Mouse (Mus musculus) right cerebral cortex, postnatal 14 days (tissue): ENCODE measurements around the gene Rexo5.

Experiments
- DNase-seq: peaks from one replicate; pipeline ENCODE4 v3.0.0; 2022

Gene Rexo5

DNA sequence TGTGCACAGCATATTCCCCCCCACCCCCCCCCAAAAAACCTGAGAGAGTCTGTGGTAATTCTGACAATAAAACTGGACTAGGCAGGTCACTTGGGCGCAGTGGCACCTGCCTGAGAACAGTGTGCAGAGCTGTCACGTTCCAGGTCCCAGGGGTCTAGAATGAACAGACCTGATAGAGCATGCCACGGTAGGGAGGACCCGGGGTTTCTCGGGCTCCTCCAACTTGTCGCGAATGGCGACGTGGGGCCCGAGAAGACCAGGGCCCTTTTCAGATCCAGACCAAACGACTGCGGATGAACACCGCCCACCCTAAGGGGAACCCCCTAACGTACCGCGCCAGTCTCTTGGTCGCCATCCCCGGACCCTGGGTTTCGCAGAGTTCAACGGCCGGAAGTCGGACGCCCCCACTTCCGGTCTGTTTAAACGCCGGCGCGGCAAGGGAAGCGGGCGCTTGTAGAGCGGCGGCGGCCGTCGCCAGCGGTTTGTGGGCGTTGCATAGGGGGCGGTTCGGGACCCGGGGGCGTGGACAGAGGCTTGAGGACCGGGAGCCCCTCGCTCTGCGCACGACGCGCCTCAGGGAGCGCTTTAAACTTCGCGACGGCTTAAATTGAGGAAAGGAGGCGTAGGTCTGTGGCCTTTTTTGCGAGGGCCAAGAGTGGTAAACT, at the start of gene Rexo5, which contains the start of gene Eri2:
TSS of gene Rexo5 (plus strand) at position 421 of the 665 bp plus-strand sequence.
TSS of gene Eri2 (minus strand) at position 473 of the 665 bp plus-strand sequence.
- DNase-seq: peak; percentile 78

DNA sequence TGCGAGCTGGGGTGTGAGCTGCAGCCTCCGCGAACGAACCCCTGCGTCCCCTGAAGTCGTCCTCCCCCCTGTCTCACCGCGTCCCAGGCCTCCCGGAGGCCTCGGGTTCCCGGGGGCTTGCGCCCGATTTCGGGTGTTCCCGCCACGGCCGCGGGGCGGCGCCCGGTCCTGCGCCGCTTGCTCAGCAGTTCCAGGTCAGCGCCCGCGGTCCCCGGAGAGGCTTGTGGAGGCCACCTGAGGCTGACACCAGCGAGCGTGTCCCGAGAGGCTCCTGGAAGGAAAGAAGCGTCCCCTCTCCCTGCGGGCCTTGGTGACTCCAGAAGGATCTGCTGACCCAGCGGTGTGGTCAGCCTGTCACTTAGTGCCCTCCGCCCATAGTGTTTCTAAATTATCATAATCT, 49.5 kb upstream of the Rexo5 start:
- peak; percentile 5 for DNase-seq

DNA sequence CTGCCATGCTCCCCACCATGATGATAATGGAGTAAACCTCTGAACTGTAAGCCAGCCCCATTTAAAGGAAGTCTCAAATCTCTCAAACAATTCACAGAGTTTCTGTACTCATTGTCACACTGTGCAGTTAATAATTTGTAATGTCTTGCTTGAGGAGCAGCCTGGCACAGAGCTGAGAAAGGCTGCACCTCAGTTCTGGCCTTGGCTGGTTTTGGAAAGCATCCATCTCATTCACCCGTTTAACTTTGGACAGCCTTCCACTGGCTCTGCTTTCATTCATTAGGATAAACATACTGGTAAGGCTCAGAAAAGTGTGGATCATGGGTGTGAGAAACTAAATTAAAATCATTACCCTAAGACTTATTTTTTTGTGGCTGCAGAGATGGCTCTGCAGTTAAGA, 47.9 kb upstream of the Rexo5 start:
- DNase-seq: no peak

DNA sequence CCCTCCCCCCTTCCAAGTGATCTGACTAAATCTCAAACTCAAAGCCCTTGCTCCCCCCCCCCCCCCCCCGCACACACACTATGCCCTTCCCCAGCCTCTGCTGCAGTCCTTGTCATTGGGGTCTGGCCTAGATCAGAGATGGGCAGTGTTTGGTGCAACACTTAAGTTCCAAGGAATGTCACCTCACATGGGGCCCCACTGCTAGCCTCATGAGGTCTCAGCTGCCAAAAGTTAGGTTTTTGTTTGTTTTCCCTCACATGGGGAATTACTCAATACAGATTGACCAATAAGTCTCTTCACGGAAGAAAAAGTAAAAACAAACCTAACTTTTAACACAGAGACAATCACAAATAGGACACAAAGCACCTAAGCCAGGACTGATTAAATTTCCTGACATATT, 45.0 kb upstream of the Rexo5 start:
- DNase-seq: no peak

DNA sequence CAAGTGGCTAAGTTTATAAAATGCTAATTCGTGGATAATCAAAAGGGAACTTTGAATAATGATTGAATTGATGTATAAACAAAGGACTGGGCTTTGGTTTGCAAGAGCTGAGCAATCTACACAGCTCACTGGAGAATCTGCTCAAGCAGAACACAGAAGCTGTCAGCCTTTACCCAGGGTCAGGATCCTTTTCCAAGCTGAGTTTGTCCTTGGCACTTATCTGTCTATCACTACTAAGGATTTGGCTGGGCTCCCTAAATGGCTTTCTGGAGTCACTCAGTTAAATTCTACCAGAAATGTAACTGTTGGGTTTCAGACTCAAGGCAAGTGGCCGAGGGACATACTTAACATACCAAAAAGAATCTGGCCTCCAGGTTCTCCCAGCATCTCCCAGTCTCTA, 43.9 kb upstream of the Rexo5 start:
- DNase-seq: no peak

DNA sequence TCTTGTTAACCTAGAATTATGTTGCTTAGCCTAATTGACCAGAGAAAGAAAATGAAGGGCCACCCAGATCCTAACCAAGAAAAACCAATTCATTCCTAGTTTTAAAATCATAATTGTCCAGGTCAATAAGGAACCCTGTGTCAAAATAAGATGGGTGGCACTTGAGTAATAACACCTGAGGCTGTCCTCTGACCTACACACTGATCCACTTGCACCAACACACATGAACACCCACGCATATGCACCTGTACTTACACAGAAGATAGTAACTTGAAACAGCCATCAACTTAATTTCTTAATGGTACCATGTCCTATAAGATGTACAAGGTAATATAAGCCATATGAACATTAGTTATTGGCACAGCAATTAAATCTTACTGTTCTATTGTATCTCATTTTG, 40.1 kb upstream of the Rexo5 start:
- no peak for DNase-seq

DNA sequence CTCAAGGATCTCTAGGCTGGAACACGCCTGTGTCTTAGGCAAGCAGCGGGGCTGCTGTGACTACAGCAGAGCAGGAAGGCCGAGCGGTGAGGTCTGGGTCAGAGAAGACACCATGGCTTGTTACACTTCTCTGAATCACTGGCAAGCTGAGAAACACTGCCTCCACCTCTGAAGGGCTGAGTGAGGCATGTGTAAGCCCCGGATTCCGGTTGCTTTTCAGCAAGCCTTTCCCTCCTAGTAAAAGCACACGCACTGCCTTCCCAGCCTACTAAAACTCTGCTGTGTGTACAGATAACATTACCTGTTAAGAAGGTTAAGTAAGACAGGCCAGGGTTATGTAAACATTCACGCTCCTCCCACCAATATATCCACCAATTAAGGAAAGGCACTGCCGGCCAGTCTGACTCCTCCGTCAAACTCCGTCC, 33.3 kb upstream of the Rexo5 start, which contains the start of gene Acsm3:
TSS of gene Acsm3 (plus strand) at position 397 of the 425 bp plus-strand sequence.
- no peak for DNase-seq

DNA sequence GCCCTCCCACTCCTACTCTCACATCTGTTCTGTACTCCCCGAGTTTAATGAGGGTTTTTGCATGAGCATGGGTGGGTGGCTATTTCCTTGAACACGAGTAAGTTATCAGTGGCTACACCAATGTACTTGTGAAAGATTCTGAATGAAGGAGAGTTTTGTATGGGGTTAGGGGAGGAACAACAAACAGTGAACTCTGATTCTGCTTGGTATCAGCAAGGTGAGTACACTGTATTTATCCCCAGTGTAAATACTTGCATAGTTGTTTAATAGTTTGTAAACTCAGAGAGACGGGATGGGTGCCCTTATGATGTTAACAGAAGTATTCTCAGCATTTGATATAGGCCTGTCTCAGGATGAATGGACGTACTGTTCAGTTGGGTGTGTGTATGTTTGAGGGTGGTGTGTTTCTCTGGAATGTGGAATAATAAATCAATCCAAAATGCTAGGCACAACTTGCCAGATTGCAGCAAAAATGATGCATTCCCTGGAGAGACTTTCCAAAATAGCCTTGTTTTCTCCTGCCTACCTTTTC, 31.6 kb upstream of the Rexo5 start:
- DNase-seq: no peak

DNA sequence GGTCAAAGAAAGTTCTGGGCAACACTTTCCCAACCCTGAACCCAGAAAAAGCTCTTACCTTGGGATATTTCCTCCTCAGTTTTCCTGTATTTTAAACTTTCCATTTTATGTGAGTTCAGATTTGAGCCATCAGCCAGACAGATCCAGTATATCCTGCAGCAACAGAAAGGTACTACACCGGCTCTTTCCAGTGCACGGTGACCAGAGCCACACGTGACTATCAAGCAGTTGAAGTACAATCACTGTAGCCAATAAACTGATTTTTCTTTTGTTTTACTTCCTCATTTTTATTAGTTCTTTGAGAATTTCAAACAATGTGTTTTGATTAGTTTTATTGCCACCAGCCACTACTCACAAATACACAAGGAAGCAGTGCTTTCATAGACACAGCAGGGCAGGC, 29.4 kb upstream of the Rexo5 start:
- DNase-seq: no peak

DNA sequence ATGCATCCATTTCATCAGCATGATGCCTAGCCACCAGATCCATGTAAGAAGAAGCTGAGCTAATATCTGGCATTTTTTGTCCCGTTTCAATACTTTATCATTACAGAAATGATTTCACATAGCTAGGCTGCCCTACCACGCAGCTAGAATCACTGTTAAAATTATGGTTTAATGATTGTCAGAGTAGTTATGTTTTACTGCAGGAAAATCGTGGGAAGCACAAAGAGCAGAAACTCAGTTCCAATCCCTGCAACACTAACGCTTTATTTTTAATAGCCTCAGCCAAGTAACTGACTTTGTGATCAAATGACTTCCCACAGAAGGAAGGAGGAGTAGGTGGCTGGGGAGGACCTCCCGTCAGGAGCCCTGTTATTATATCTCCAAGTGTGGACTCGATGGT, 26.8 kb upstream of the Rexo5 start:
- DNase-seq: no peak

DNA sequence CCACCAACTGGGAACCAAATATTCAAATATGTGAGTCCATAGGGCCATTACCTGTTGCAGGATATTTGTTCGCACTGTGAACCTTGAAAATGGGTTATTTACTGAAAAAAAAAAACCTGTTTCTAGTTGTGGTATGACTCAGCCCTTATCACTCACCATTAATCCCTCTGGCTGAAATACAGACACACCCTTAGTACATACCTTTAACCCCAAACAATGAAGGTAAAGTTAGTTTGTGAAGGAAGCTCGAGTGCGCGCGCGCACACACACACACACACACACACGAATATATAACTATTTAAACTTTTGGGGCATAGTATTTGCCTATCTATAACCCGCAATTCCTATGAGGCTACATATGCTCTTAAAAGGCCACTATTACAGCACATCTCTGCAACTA, 23.9 kb upstream of the Rexo5 start:
- no peak for DNase-seq

DNA sequence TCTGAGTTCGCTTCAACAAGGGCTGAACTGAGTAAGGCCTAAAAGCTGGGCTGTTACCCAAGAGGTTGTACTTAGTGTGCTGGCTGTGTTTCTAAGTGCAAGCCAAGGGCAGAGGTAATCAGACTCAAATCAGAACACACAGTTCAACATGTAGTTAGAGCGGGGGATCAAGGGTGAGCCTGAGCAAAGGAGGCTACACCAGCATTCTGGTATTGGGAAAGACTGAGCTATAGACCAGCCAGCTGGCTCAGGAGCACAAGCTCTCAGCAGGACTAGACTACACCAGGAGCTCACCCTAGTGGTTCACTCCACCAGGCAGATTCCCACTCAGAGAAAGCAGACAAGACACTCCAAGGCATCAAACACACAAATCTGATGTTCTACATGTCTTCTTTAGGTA, 10.4 kb upstream of the Rexo5 start:
- DNase-seq: no peak

DNA sequence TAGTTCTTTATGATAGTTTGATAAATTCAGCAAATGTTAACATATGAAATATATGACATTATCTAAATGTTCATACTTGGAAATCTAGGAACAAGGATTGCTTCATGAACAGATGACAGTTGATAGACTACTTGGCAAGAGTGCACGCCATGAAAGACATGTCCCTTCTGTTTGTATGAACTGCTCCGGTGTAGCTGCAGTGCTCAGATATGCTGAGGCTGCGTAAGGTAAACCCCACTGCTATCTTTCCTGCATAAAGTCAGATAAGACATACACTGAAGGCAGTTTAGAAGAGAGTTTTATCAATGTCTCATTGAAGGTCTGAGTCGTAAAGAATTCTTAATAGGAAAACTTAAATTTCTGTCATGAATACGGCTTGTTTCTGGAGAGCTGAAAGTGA, 8.9 kb upstream of the Rexo5 start:
- DNase-seq: no peak

DNA sequence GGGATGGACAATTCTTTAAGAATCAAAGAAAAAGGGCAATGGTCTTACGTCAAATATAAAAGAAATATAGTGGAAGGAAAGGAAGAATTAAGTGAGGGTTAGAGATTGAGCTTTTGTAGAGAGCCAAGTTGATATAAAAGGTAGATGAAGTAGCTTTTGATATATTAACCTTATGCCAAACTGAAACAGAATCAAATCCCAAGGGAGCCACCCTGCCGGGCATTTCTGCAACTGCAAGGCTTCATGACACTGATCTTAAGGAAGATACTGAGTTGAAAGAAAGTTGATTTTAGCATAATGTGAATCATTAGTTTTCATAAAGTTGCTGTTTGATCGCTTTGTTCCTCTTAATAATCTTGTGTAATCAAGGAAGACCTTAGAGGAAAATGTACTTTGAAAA, 4.8 kb upstream of the Rexo5 start:
- no peak for DNase-seq

DNA sequence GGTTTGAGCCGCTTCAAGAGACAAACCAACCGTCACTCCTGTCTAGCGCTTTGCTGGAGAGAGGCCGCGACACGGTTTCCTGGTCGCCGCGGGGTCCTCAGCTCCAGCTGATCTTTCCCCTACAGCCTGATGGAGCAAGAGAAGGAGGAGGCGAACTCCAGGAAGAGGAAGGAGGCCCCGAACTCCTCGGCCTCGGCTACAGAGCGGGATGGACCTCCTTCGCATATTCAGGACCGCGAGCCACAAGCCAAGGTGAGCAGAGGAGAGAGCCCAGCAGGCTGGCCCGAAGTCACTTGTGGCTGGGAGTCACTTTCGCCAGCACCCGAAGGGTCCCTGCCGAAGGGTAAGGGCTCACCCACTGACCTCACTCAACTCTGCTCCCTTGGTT, 439 bp downstream of the Rexo5 start:
- DNase-seq: peak; percentile 3

DNA sequence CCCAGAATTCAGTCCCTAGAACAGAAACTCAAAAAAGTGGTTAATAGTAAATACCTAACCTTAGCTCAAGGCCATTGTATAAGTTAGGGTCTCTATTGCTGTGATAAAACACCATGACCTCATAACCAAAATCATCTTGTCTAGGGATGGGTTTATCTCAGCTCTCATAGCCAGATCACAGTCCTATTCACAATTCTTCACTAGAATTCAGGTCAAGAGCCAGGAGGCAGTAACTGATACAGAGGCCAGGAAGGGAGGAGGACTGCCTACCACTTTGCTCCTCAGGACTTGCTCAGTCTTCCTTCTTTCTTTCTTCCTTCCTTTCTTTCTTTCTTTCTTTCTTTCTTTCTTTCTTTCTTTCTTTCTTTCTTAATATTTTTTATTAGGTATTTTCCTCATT, 1.5 kb downstream of the Rexo5 start:
- DNase-seq: no peak

DNA sequence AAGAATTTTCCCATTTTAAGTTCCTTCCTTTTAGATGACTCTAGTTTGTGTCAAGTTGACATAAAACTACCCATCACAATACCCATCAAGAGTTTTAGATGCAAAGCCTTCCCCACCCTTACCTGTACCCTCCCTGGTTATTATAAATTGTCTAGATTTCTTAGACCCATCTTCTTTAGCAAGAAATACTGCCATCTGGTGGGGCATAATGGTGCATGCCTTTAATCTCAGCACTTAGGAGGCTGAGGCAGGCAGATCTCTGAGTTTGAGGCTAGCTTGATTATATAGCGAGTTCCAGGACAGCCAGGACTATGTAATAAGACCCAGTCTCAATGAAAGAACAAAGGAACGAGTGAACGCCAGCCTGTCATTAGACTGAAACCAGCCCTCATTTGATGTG, 6.7 kb downstream of the Rexo5 start:
- no peak for DNase-seq

DNA sequence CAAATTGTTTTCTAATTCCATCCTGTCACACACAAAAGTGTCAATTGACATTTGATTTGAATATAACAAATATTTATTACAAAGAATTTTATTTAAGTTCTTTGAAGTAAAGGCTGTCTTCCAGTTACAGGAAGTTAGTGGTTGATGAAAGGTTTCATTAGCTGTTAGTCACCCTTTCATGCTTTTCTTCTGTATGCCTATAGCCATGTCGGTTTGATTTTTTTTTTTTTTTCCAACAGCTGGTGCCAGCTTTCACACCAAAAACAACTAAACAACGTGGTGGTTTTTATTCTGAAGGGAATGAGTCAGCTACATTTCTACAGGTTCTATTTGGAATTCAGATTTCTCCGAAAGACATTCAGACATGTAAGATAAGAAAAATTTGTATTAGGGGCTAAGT, 7.2 kb downstream of the Rexo5 start:
- no peak for DNase-seq

DNA sequence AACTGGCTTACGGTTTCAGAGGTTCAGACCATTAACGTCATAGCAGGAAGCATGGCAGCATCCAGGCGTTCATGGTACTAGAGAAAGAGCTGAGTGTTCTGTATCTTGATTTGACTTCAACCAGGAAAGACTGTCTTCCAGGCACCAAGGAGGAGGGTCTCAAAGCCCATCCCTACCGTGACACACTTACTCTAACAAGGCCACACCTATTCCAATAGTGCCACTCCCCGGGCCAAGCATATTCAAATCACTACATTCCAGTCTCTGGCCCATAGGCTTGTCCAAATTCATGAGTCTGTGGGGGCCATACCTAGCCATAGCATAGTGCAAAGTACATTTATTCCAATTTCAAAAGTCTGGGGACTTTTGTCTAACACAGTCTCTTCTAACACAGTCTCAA, 13.6 kb downstream of the Rexo5 start:
- DNase-seq: no peak

DNA sequence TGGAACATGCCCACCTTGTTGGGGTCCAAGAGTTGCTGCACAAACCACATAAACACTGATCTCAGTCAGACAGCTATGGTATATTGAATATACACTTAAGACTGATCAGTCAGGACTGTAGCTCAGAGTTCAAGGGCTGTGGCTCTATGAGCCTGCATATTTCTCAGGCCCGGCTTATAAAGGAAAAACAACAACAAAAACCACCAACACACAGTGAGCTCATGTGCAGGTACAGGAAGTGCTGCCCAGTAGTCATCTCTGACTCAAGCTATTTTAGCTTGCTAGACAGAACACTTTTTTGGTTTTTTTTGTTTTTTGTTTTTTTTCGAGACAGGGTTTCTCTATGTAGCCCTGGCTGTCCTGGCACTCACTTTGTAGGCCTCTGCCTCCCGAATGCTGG, 14.9 kb downstream of the Rexo5 start:
- DNase-seq: no peak

DNA sequence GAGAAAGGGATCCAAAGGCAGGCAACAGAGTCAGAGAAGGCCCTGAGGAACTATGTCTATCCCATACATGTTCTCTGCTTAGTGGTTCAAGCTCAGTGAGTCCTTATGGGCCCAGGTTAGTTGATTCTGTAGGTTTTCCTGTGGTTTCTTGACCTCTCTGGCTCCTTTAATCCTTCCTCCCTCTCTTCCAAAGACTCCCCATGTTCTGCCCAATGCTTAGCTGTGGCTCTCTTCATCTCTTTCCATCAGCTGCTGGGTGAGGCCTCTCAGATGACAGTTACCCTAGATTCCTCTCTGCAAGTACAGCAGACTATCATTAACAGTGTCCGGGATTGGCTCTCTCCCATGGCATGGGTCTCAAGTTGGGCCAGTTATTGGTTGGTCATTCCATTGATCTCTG, 41.6 kb downstream of the Rexo5 start:
- no peak for DNase-seq

DNA sequence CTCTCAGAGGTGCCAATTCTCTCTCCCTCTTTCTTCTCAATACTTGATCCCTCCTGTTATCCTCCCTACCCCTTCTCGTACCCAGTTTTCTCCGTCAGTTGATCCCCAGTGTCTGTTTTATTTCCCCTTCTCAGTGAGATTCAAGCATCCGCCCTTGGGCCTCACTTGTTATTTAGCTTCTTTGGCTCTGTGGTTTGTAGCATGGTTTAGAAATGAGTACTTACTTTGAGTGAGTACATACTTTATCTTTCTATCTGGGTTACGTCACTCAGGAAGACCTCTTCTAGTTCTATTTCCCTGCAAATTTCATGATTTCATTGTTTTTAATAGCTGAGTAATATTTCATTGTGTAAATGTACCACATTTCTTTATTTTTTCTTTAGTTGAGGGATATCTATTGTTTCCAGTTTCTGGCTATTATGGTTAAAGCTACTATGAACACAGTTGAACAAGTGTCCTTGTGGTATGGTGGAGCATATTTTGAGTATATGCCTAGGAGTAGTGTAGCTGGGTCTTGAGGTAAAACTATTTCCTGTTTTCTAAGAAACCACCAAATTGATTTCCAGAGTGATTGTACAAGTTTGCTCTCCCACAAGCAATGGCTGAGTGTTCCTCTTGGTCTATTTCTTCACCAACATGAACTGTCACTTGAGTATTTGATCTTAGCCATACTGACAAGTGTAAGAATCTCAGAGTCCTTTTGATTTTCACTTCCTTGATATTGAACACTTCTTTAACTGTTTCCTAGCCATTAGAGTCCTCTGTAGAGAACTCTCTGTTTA, 42.4 kb downstream of the Rexo5 start:
- DNase-seq: no peak

DNA sequence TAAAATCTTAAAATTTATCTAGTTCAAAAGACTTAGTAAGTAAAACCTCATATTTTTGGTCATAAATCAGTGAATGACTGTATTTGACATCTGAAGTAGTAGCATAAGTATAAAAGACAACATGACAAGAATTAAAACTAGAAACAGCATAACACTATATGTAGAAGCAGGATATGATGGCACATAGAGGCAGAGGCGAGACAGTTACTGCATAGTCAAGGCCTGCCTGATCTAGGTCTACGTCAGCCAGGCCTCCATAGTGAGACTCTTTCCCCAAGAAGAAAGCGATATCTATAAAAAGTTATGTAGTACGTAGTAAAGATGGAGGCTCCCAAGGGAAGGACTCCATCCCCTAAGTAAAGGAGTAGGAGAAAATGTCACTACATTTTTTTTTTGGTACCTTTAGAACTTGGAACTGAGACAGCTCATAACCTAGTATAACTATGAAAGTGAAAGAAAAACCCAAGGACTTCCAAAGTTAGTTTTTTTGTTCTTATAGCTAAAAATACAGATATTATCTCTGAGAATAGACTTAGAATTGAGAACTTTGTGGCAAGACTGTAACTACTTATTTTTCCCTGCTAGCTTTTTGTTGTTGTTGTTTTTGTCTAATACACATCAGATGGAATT, 48.1 kb downstream of the Rexo5 start:
- no peak for DNase-seq

DNA sequence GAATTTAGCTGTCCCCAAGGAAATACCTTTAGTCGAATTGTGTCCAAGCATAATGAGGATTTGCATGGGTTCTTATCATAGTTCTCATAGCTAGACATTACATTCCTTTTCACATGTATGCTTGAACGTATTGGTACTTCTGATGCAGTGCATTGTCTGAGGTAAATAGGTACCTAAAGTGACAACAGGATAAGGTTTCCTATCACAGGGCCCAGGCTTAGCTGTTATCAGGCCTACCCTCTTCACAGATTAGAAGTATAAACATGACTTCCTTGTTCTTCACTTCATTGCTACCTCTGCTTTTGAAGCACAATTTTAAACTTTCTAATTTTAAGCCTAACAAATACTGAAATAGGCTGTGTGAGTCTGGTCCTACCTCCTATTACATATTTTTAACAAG, 51.7 kb downstream of the Rexo5 start:
- no peak for DNase-seq
